Mouse (Mus musculus) stomach, embryonic 15.5 days (tissue): ENCODE results near the gene Ces1a. TPM values are rescaled to one million over a fixed set of nuclear protein-coding genes. Genes with fewer than 3 reads are reported as not detected.

ENCODE experiments used
- ATAC-seq: fragments of 200-750 bp; cut with Nextera tagmentation; 2 replicates; pipeline ENCODE4 v1.8.0; 2017; ENCODE audit warnings: low read depth, moderate number of reproducible peaks, moderate TSS enrichment; ENCODE audit not compliant: insufficient read depth, low FRiP score
- H3K27ac ChIP-seq: fragments of 300-500 bp; sonication (generic); 2 replicates; pipeline ENCODE4 v1.5.1; 2015; ENCODE audit warnings: mild to moderate bottlenecking, inconsistent platforms
- H3K27me3 ChIP-seq: fragments of 300-500 bp; sonication (generic); replicated peaks from 2 replicates; pipeline ENCODE4 v1.6.1; 2015; ENCODE audit warnings: inconsistent platforms
- H3K36me3 ChIP-seq: fragments of 300-500 bp; sonication (generic); 2 replicates; pipeline ENCODE4 v1.6.1; 2015; ENCODE audit warnings: inconsistent platforms
- H3K4me1 ChIP-seq: fragments of 300-500 bp; sonication (generic); 2 replicates; pipeline ENCODE4 v1.6.1; 2015; ENCODE audit warnings: inconsistent platforms
- H3K4me2 ChIP-seq: fragments of 300-500 bp; sonication (generic); 2 replicates; pipeline ENCODE4 v1.6.1; 2015; ENCODE audit warnings: mild to moderate bottlenecking, inconsistent platforms
- H3K4me3 ChIP-seq: fragments of 300-500 bp; sonication (generic); replicated peaks from 2 replicates; pipeline ENCODE4 v1.5.1; 2015; ENCODE audit warnings: inconsistent platforms
- H3K9ac ChIP-seq: fragments of 300-500 bp; sonication (generic); 2 replicates; pipeline ENCODE4 v1.6.1; 2015; ENCODE audit warnings: inconsistent platforms
- H3K9me3 ChIP-seq: fragments of 300-500 bp; sonication (generic); 2 replicates; pipeline ENCODE4 v1.6.1; 2016; ENCODE audit warnings: inconsistent platforms
- WGBS: fragments of 180-500 bp; shearing (Covaris S2); methylation state at CpG from one replicate; pipeline ENCODE4 v1.1.7; 2015; 5-methylcytosine and 5-hydroxymethylcytosine counted together
- polyA plus RNA-seq: library from polyadenylated mRNA; unstranded; fragments of >200 nt; fragmentation: Nextera tagmentation; extraction: Ambion mirVana; gene quantifications from 2 replicates; pipeline ENCODE4 v1.2.1, GENCODE M21; 2015

Gene Ces1a
- polyA plus RNA-seq, 1 experiment from 2014 or later = not detected

DNA sequence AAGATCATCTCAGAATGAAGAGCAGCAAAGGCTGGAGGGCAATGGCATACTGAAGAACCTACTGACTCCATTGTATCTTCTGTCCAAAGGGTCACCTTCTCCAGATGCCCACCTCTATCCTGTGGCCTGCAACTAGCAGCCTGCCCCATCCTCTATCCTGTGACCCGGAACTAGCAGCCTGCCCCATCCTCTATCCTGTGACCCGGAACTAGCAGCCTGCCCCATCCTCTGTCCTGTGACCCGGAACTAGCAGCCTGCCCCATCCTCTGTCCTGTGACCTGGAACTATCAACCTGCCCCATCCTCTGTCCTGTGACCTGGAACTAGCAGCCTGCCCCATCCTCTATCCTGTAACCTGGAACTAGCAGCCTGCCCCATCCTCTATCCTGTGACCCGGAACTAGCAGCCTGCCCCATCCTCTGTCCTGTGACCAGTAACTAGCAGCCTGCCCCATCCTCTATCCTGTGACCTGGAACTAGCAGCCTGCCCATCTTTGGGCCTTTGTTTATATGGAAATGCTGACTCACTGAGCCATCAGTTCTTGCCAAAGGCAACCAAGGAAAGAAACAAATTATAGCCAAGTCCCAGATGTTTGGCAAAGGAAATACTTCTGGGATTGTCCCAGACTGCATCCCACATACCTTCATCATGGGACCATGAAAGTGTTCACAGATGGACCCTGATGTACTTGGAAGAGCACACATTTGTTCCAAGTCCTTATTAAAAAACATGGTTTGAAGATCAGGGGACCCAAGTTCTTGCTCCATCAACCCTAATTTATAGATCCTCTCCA is 7.0 kb downstream of the Ces1a start:
- Histone ChIP-seq H3K9me3 (no peaks in the 10 kb centered on the region), H3K4me3 (no peak overlapping the region), H3K4me1 (no peaks in the 10 kb centered on the region), H3K27me3 (no peaks in the 10 kb centered on the region), H3K36me3 (no peaks in the 10 kb centered on the region), H3K9ac (no peak overlapping the region), H3K4me2 (no peak overlapping the region), H3K27ac (no peak overlapping the region)
- ATAC-seq = no peak
- WGBS = 83% methylated on average over 4 of the region's 4 CpGs

DNA sequence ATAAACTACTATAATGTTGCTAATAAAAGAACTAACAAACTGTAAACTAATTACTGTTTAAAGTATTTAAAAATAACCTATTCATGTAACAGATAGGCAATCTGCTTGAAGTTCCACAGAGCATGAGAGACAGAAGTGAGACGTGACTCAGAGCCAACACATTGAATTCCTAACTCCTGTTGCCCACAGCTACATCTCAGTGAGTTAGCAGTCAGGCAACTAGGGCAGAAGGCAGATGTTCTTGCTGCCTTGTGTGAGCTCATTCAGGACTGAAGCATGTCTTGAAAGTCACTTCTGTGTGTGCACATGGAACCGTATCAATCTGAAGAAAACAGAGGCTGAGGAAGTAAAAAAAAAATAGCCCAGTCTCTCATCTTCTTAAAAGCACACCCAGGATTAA is 7.7 kb downstream of the Ces1a start:
- Histone ChIP-seq H3K36me3 (no peaks in the 10 kb centered on the region), H3K4me1 (no peaks in the 10 kb centered on the region), H3K4me2 (no peak overlapping the region), H3K27me3 (no peaks in the 10 kb centered on the region), H3K27ac (no peak overlapping the region), H3K9me3 (no peaks in the 10 kb centered on the region), H3K4me3 (no peak overlapping the region), H3K9ac (no peak overlapping the region)
- 76% methylated on average over 2 of the region's 2 CpGs for WGBS
- ATAC-seq = no peak

DNA sequence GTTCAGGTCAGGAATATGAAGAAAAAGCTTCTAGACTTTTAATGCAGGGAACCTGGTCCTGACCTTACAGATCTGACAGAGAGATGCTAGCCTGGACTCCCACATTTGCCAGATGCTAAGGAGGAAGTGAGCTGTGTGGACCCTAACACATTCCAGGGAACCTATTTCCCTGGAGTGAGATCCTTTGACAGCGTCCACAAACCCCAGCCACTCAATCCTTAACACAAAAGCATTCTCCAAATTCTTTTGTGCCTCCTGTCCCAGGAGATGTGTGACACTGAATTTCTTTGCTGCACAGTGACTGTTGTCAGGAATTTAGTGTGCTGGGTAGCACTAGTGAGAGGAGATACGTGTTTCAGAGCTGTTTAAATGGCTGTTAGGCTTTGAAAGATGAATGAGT is 9.2 kb downstream of the Ces1a start:
- no peak overlapping the region for H3K4me2 ChIP-seq
- ATAC-seq = no peak
- H3K4me3 ChIP-seq = no peak overlapping the region

GRCm38 (mm10) chr8:93030664-93031063 is 17.3 kb downstream of the Ces1a start:
- WGBS = 63% methylated on average over 2 of the region's 2 CpGs
- Histone ChIP-seq H3K4me1 (no peaks in the 10 kb centered on the region), H3K9me3 (no peaks in the 10 kb centered on the region), H3K9ac (no peak overlapping the region), H3K27me3 (no peaks in the 10 kb centered on the region), H3K4me2 (no peak overlapping the region), H3K36me3 (no peaks in the 10 kb centered on the region), H3K4me3 (no peak overlapping the region), H3K27ac (no peak overlapping the region)
- no peak for ATAC-seq

More for the DNA sequence above, 9.2 kb downstream of the Ces1a start:
- H3K27ac ChIP-seq = no peak overlapping the region
- no peaks in the 10 kb centered on the region for H3K4me1 ChIP-seq
- H3K27me3 ChIP-seq = no peaks in the 10 kb centered on the region
- no peaks in the 10 kb centered on the region for H3K9me3 ChIP-seq
- WGBS = 11% methylated on average over 2 of the region's 2 CpGs
- H3K9ac ChIP-seq = no peak overlapping the region
- no peaks in the 10 kb centered on the region for H3K36me3 ChIP-seq

DNA sequence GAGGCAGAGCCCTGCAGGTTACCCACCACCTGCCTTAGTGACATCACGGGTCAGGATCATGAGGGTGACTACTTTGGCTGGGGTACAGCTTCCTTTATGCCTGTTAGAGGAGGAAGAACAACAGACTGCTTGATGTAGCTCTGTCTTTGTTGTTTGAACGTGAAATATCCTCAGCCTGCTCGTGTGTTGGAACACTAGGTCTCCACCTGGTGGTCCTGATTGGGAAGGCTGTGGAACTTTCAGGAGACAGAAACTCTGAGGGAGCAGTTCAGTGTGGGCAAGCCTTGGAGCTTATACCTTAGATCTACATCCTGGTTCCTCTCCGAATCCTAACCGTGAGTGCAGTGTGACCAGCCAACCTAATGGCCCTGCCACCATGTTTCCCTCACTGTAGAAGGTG is 26.3 kb downstream of the Ces1a start:
- Histone ChIP-seq H3K9me3 (no peaks in the 10 kb centered on the region), H3K27me3 (no peaks in the 10 kb centered on the region), H3K4me1 (no peaks in the 10 kb centered on the region), H3K4me3 (no peak overlapping the region), H3K9ac (no peak overlapping the region), H3K4me2 (no peak overlapping the region), H3K36me3 (no peaks in the 10 kb centered on the region), H3K27ac (no peak overlapping the region)
- ATAC-seq = no peak
- WGBS = 68% methylated on average over 5 of the region's 5 CpGs

- no peaks in the 10 kb centered on the region for H3K36me3 ChIP-seq
- no peak overlapping the region for H3K4me3 ChIP-seq
- H3K9ac ChIP-seq = no peak overlapping the region
- H3K4me1 ChIP-seq = no peaks in the 10 kb centered on the region
- no peaks in the 10 kb centered on the region for H3K9me3 ChIP-seq
- no peaks in the 10 kb centered on the region for H3K27me3 ChIP-seq
- WGBS = 52% methylated on average over 4 of the region's 4 CpGs
- no peak for ATAC-seq
- no peak overlapping the region for H3K27ac ChIP-seq
- no peak overlapping the region for H3K4me2 ChIP-seq
Observed at GRCm38 (mm10) chr8:93014300-93014699, 33.7 kb downstream of the Ces1a start.

GRCm38 (mm10) chr8:93012226-93012625 is 35.8 kb downstream of the Ces1a start:
- Histone ChIP-seq H3K27me3 (no peaks in the 10 kb centered on the region), H3K9ac (no peak overlapping the region), H3K9me3 (no peaks in the 10 kb centered on the region), H3K4me1 (no peaks in the 10 kb centered on the region), H3K4me2 (no peak overlapping the region), H3K4me3 (no peak overlapping the region), H3K27ac (no peak overlapping the region), H3K36me3 (no peaks in the 10 kb centered on the region)
- no peak for ATAC-seq
- WGBS = 74% methylated on average over 6 of the region's 6 CpGs

GRCm38 (mm10) chr8:93011439-93011838 is 36.6 kb downstream of the Ces1a start:
- no peak overlapping the region for H3K4me3 ChIP-seq
- H3K4me1 ChIP-seq = no peaks in the 10 kb centered on the region
- no peaks in the 10 kb centered on the region for H3K9me3 ChIP-seq
- H3K36me3 ChIP-seq = no peaks in the 10 kb centered on the region
- H3K9ac ChIP-seq = no peak overlapping the region
- no peak for ATAC-seq
- H3K4me2 ChIP-seq = no peak overlapping the region
- 8% methylated on average over 9 of the region's 9 CpGs for WGBS
- H3K27ac ChIP-seq = no peak overlapping the region
- no peaks in the 10 kb centered on the region for H3K27me3 ChIP-seq

GRCm38 (mm10) chr8:93010286-93010685 is 37.7 kb downstream of the Ces1a start:
- Histone ChIP-seq H3K27me3 (no peaks in the 10 kb centered on the region), H3K27ac (no peak overlapping the region), H3K4me2 (no peak overlapping the region), H3K9me3 (no peaks in the 10 kb centered on the region), H3K9ac (no peak overlapping the region), H3K4me1 (no peaks in the 10 kb centered on the region), H3K4me3 (no peak overlapping the region), H3K36me3 (no peaks in the 10 kb centered on the region)
- ATAC-seq = no peak
- WGBS = 28% methylated on average over 5 of the region's 5 CpGs

GRCm38 (mm10) chr8:92998600-92998999 is 49.4 kb downstream of the Ces1a start:
- ATAC-seq = no peak
- no peak overlapping the region for H3K27ac ChIP-seq
- no peak overlapping the region for H3K4me2 ChIP-seq
- H3K4me3 ChIP-seq = no peak overlapping the region
- no peaks in the 10 kb centered on the region for H3K4me1 ChIP-seq
- H3K36me3 ChIP-seq = no peaks in the 10 kb centered on the region
- H3K9me3 ChIP-seq = no peaks in the 10 kb centered on the region
- H3K9ac ChIP-seq = no peak overlapping the region
- 42% methylated on average over 2 of the region's 2 CpGs for WGBS
- no peaks in the 10 kb centered on the region for H3K27me3 ChIP-seq

GRCm38 (mm10) chr8:92996840-92997239 is 51.2 kb downstream of the Ces1a start:
- WGBS = 29% methylated on average over 5 of the region's 5 CpGs

GRCm38 (mm10) chr8:92984376-92984775 is 63.6 kb downstream of the Ces1a start:
- Histone ChIP-seq H3K4me3 (no peak overlapping the region), H3K36me3 (no peaks in the 10 kb centered on the region), H3K4me2 (no peak overlapping the region), H3K9me3 (no peaks in the 10 kb centered on the region), H3K9ac (no peak overlapping the region), H3K27me3 (no peaks in the 10 kb centered on the region), H3K4me1 (no peaks in the 10 kb centered on the region), H3K27ac (no peak overlapping the region)
- no peak for ATAC-seq
- 45% methylated on average over 2 of the region's 2 CpGs for WGBS

More at GRCm38 (mm10) chr8:92996840-92997239, 51.2 kb downstream of the Ces1a start:
- no peaks in the 10 kb centered on the region for H3K9me3 ChIP-seq
- H3K36me3 ChIP-seq = no peaks in the 10 kb centered on the region
- no peaks in the 10 kb centered on the region for H3K27me3 ChIP-seq
- H3K4me1 ChIP-seq = no peaks in the 10 kb centered on the region
- no peak overlapping the region for H3K9ac ChIP-seq
- no peak overlapping the region for H3K27ac ChIP-seq
- H3K4me3 ChIP-seq = no peak overlapping the region
- H3K4me2 ChIP-seq = no peak overlapping the region
- ATAC-seq = no peak

- H3K36me3 ChIP-seq = no peaks in the 10 kb centered on the region
- no peaks in the 10 kb centered on the region for H3K9me3 ChIP-seq
- no peak overlapping the region for H3K4me2 ChIP-seq
- no peak overlapping the region for H3K27ac ChIP-seq
- no peak overlapping the region for H3K9ac ChIP-seq
- no peaks in the 10 kb centered on the region for H3K4me1 ChIP-seq
- H3K27me3 ChIP-seq = no peaks in the 10 kb centered on the region
- no peak overlapping the region for H3K4me3 ChIP-seq
- ATAC-seq = no peak
- WGBS = 80% methylated on average over 3 of the region's 3 CpGs
Observed at GRCm38 (mm10) chr8:92982491-92982890, 65.5 kb downstream of the Ces1a start.
